Mouse (Mus musculus): ENCODE results near the gene Tenm4.

The Tenm4 gene

GRCm38 (mm10) chr7:96746706-96747105 is 575.7 kb downstream of the Tenm4 start:
- TF ChIP-seq GATA4 (IDR thresholded peaks at IDR 0.05; ENCODE audit: insufficient replicate concordance, low read length): no peak

DNA sequence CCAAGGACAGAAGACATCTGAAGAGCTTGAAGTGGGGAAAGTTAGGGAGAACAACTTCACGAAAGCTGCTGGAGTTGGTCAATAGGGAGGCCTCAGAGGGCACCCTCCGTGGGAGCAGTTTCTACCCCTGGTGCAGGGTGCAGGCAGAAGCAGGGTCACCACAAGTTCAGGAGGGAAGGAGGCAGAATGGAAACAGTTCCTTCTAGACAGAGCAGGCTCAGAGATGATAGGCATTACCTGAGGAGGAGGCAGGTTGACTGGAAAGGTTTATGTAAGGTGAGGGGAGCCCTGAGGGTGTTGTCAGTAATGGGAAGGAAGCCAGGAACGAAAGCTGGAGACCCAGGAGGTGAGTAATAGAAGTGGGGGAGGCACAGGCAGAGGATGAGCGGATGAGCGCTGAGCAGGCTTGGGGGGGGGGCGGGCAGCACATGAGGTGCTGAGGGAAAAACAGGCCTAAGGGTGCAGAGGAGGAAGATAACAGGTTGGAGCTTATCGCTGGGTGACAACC is 577.5 kb downstream of the Tenm4 start:
- TF ChIP-seq GATA4 (IDR thresholded peaks at IDR 0.05; ENCODE audit: insufficient replicate concordance, low read length): no peak

DNA sequence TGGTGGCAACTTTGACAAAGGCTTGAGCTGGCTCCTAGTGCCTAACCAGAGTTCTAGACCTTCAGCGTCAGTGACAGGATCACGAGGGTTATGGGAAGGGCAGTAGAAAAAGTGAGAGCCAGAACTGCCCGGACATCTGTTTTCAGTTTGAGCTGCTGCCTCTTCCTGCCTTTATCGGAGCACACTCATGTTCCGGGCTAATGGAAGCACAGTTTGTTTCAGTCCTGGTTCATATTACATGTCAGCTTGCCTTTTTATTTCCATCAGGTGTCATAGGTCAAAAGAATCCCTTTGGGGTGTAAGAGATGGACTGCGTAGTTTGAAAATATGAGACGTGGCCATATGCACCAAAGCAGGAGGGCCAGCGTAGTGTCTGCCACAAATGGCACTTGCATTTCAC is 578.7 kb downstream of the Tenm4 start:
- no peak for TF ChIP-seq GATA4 (IDR thresholded peaks at IDR 0.05; ENCODE audit: insufficient replicate concordance, low read length)

GRCm38 (mm10) chr7:96751236-96751635 is 580.2 kb downstream of the Tenm4 start:
- no peak for TF ChIP-seq GATA4 (IDR thresholded peaks at IDR 0.05; ENCODE audit: insufficient replicate concordance, low read length)

- TF ChIP-seq GATA4 (IDR thresholded peaks at IDR 0.05; ENCODE audit: insufficient replicate concordance, low read length): no peak
Measured at GRCm38 (mm10) chr7:96752776-96753175, 581.7 kb downstream of the Tenm4 start.

DNA sequence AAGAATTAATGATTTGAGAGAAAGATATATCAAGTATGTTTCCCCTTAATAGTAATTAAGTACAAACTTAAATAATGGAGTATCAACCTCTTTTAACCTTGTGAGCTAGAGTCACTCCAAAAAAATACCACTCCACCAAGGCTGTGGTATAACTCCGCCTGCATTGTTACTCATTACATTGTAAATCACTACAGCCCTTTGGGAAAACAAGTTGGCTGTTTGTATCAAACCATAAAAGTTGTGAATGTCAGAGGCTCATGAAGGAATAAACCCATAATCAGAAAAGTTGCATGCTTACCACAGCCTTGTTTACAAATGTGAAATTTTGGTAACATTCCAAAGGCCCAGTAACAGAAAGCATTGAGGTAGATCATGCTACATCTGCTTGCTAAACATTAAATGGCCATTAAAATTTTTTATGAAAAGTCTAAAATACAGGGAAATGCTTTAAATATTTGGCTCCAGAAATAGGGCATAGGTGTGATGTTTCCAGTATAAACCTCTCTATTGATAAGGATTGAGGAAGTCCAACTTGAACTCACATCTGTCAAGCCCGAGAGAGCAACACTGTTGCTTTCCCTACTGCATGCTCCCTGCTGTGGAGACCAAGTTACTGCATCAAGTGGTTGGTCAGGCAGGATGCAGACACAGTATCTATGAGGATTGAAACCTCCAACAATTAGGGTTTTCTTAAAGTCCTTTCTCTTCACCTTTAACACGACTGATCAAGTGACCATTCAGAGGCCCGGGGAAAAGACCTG is 582.5 kb downstream of the Tenm4 start:
- TF ChIP-seq GATA4 (IDR thresholded peaks at IDR 0.05; ENCODE audit: insufficient replicate concordance, low read length): no peak

DNA sequence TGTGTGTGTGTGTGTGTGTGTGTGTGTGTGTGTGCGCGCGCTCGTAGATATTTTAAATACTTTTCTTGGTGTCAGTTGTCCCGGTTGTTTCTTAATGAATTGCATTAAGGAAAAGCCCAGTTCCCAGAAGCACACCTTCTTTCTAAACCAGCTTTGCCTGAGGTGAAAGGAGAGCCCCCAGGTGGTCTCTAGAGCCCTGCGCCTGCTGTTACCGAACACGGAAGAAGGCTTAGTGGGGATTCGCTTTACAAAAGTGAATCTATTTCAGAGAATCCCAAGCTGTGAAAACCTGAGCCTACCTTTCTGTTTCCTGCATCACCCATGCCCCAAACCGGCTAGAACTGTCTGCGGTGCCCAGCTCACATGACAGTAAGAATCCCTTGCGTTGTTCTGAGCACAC is 583.1 kb downstream of the Tenm4 start:
- TF ChIP-seq GATA4 (IDR thresholded peaks at IDR 0.05; ENCODE audit: insufficient replicate concordance, low read length): no peak

- no peak for TF ChIP-seq GATA4 (IDR thresholded peaks at IDR 0.05; ENCODE audit: insufficient replicate concordance, low read length)
Measured at GRCm38 (mm10) chr7:96755459-96756094, 584.5 kb downstream of the Tenm4 start.

- no peak for TF ChIP-seq GATA4 (IDR thresholded peaks at IDR 0.05; ENCODE audit: insufficient replicate concordance, low read length)
Measured at GRCm38 (mm10) chr7:96756104-96756742, 585.2 kb downstream of the Tenm4 start.

DNA sequence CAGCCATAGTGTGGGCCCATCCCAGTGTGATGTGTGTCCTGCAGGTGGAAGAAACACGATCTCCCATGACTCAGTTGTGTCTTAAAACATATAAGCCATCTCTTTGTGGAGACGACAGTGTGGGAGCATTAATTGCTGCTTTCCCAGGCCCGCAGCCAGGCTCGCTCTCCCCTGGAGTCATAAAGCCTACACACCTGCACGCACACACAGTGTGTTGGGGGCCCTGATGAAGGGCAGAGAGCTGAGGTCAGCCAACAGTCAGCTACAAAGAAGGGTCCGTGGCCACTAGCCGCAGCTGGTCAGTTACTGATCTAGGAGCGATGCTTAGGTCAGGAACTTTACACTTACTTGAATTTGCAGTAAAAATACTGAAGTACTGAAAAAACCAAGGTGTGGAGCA is 586.0 kb downstream of the Tenm4 start:
- no peak for TF ChIP-seq GATA4 (IDR thresholded peaks at IDR 0.05; ENCODE audit: insufficient replicate concordance, low read length)

- no peak for TF ChIP-seq GATA4 (IDR thresholded peaks at IDR 0.05; ENCODE audit: insufficient replicate concordance, low read length)
Measured at GRCm38 (mm10) chr7:96760208-96760607, 589.2 kb downstream of the Tenm4 start.

DNA sequence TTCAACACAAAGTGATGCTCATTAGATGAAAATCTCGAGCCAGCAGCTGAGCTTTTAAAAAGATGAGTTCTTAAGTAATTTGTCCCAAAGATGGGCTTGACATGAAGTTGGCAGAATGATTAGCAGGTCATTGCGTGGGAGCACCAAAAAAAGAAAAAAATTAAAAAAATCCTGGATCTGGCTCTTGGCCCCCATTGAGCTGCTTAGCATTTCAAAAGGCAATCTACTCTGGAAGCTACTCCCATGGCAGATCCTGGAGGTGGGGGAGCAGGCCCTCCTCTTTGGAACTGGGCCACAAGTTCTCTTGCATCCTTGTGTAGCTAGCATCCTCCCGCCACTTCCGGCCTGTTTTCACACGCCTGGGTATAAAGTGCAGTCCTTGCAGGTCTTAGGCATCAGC is 590.1 kb downstream of the Tenm4 start:
- no peak for TF ChIP-seq GATA4 (IDR thresholded peaks at IDR 0.05; ENCODE audit: insufficient replicate concordance, low read length)

DNA sequence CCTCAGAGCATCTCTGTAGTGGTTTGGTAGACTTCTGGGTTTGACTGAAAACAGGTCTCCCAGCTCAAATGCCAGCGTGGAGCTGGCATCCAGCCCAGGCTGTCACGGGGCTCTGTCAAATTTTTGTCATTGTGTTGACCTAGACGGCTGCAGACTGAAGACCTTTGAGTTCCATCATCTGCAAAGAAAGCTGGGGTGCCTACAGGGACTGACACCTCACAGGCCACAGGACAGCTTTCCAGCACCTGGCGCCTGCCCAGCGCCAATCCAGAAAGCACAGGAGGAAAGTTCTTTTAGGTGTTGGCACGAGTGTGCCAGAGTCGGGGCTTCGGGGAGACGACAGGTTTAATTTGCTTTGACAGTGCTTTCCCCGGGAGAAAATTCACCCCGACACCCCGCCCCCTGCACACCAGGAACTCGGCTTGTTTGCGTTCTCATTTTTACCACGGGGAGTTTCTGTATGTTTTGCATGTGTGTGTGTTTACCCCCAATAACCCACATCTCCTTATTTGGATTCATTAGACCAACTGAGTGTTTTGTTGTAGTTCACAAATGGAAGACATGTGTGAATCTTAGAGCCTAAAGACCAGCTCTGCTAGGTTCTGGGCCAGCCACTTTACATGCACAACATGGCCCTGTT is 594.4 kb downstream of the Tenm4 start:
- no peak for TF ChIP-seq GATA4 (IDR thresholded peaks at IDR 0.05; ENCODE audit: insufficient replicate concordance, low read length)

GRCm38 (mm10) chr7:96767090-96767489 is 596.0 kb downstream of the Tenm4 start:
- no peak for TF ChIP-seq GATA4 (IDR thresholded peaks at IDR 0.05; ENCODE audit: insufficient replicate concordance, low read length)

GRCm38 (mm10) chr7:96768718-96769117 is 597.7 kb downstream of the Tenm4 start:
- TF ChIP-seq GATA4 (IDR thresholded peaks at IDR 0.05; ENCODE audit: insufficient replicate concordance, low read length): no peak
